Mouse (Mus musculus): ENCODE data around the gene Zfp652. TPM values are rescaled to one million over a fixed set of nuclear protein-coding genes. Genes with fewer than 3 reads are reported as not detected.

Gene Zfp652
- polyA plus RNA-seq, 1 experiment from 2014 or later, result 28.2 TPM

DNA sequence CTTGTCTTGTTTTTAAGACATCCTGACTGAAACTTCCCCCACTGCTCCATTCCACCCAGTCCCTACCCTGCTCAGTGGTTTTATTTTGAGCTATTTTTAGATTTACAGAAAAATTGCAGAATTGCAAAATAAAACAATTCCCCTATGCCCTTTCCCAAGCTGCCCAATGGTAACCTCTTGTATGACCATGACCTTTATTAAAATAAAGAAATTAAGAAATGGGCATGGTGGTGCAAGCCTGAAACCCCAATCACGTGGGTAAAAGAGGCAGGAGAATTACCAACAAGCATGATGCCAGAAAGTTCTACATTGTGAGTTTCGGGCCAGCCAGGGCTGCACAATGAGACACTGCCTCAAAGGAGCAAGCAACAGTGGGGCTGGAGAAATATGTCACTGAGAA lies 138.4 kb downstream of the Zfp652 start:
- no peaks in the 10 kb centered on the region for H3K9me3 ChIP-seq
- no peak overlapping the region for H3K27ac ChIP-seq (replicated peaks)
- H3K27me3 ChIP-seq, result no peaks in the 10 kb centered on the region
- H3K4me1 ChIP-seq, result no peaks in the 10 kb centered on the region
- no peaks in the 10 kb centered on the region for H3K36me3 ChIP-seq
- H3K4me2 ChIP-seq (replicated peaks), result no peak overlapping the region
- WGBS, result 77% methylated on average over 2 of the region's 2 CpGs
- no peak overlapping the region for H3K4me3 ChIP-seq
- no peak overlapping the region for H3K9ac ChIP-seq (replicated peaks)
- no peak for ATAC-seq (ENCODE audit: low FRiP score, low read depth)

DNA sequence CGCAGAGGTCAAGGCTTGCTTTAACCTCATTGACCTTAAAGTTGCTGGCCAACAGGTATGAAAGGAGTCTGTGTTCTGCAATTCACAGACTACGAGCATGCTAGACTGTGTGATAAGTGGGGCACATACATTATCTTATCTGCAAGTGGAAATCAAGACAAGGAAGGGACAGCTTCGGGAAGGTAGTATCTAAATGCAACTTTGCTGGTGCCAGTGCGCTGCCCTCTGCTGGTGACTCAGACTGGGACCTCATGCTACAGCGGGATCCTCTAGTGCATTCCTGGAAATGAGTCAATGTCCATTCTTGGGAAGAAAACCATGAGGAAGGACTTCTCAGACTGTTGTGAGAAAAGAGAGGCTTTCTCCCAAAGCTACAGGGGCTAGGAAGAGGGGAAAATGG lies 141.2 kb downstream of the Zfp652 start:
- 64% methylated on average over 5 of the region's 5 CpGs for WGBS
- no peak for ATAC-seq (ENCODE audit: low FRiP score, low read depth)
- H3K27ac ChIP-seq (replicated peaks), result no peak overlapping the region

DNA sequence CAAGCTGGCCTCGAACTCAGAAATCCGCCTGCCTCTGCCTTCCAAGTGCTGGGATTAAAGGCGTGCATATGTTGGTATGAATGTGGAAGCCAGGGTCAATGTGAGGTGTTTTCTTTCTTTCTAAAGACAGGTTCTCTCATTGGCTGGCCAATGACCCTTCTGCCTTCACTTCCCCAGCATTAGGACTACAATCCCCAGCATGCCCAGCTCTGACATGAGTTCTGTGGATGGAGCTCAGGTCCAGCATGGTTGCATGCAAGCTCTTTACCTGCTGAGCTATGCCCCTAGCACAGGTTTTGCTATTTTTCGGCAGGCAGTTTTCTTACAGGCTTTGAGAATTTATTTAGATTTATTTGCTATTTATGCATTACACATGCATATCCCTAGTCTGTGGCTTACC lies 144.8 kb downstream of the Zfp652 start:
- H3K4me3 ChIP-seq, result no peak overlapping the region
- WGBS, result 85% methylated on average over 4 of the region's 4 CpGs
- no peaks in the 10 kb centered on the region for H3K36me3 ChIP-seq
- peaks cover 15% of the 10 kb centered on the region for H3K4me1 ChIP-seq
- no peak overlapping the region for H3K27ac ChIP-seq (replicated peaks)
- no peak overlapping the region for H3K9ac ChIP-seq (replicated peaks)
- H3K9me3 ChIP-seq, result no peaks in the 10 kb centered on the region
- peak overlapping the region; percentile 81 for H3K4me2 ChIP-seq (replicated peaks)
- H3K27me3 ChIP-seq, result no peaks in the 10 kb centered on the region
- no peak for ATAC-seq (ENCODE audit: low FRiP score, low read depth)

More for the DNA sequence above, 141.2 kb downstream of the Zfp652 start:
- Histone ChIP-seq H3K4me3 (no peak overlapping the region), H3K4me1 (peaks cover 8% of the 10 kb centered on the region; the same call in 1 of the 2 replicates), H3K4me2 (replicated peaks) (no peak overlapping the region), H3K9me3 (no peaks in the 10 kb centered on the region), H3K36me3 (no peaks in the 10 kb centered on the region), H3K27me3 (no peaks in the 10 kb centered on the region), H3K9ac (replicated peaks) (no peak overlapping the region)

DNA sequence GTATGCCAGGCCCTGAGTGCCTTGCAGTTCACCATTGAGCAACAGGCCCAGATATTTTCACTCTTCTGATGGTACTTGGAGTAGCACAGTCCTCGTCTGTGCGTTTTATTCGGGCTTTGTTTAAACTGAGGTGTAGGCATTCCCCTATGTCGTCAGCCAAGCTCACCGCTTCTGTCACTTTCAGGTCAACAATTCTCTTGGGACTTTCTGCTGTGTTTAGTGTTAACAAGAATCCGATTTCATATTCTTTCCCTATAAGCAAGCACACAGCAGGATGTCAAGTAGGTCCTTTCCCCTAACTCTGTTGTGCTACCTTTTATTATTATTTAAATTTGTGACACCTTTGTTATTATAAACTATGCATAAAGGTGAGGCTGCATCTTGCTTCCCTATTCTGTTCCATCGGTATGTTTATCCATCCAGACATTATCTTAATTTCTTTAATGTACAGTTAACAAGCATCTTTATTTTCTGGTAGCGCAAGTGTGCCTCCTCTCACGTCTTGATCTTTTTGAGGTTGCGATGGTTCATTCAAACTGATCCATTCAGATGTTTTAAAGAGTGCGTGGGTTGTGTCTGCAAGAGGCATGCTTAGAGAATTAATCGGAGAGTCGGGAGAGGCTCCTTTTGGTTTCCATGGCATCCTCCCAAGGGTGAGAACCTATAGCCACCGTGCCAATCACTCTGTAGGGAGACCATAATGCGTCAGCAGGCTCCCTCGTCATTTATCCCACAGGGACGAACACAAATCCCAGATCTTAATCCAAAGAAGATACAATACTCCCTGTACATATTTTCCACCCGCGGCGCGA lies 145.4 kb downstream of the Zfp652 start:
- Histone ChIP-seq H3K9me3 (no peaks in the 10 kb centered on the region), H3K4me1 (peaks cover 15% of the 10 kb centered on the region), H3K4me2 (replicated peaks) (peak overlapping the region; percentile 81), H3K27me3 (no peaks in the 10 kb centered on the region), H3K36me3 (no peaks in the 10 kb centered on the region), H3K27ac (replicated peaks) (peak overlapping the region; percentile 92), H3K4me3 (peak overlapping the region; percentile 63), H3K9ac (replicated peaks) (peak overlapping the region; percentile 63)
- peak; percentile 9; the same call in 1 of the 2 replicates for ATAC-seq (ENCODE audit: low FRiP score, low read depth)
- WGBS, result 18% methylated on average over 21 of the region's 21 CpGs

DNA sequence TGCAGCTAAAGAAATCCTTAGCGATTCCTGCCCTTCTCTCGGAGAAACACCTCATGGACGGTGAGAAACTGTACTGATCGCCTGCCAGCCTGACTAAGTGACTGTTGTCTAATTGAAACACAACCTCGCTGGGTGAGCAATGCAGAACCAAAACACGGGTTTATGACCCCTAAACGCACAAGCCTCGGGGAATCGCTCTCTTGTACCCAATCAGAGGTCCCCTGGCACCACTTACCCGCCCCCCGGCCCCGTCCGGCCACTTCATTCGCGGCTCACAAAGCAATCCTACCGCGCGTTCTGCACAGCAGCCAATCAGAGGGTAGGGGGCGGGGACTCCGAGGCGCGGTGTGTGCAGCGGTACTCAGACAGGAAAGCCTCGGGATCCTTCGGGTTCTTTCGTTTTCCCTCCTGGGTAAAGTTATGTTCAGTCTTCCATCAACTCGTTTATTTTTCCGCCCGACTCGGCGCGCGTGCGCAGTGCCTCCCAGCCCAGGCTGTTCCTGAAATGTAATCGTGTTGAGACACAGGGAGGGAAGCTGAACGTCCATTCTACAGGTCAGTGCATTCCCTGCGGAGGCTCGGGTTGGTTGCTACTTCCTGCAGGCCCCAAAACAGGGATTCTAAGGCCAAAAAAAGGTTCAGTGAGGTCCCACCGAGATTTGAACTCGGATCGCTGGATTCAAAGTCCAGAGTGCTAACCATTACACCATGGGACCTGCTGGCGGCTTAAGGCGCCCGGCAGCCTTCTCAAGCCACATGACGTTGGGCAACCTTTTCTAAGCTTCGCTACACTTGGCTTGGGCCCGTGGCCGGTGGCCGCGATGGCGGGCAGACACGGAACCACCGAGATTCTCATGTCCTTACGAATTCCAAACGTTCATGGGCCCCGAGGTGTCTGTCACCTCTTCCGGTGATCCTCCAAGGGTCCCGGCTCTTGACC lies 146.3 kb downstream of the Zfp652 start:
- no peaks in the 10 kb centered on the region for H3K9me3 ChIP-seq
- peak overlapping the region; percentile 92 for H3K27ac ChIP-seq (replicated peaks)
- no peaks in the 10 kb centered on the region for H3K36me3 ChIP-seq
- H3K27me3 ChIP-seq, result no peaks in the 10 kb centered on the region
- peak; percentile 99 for ATAC-seq (ENCODE audit: low FRiP score, low read depth)
- H3K4me3 ChIP-seq, result peak overlapping the region; percentile 63
- WGBS, result under 1% methylated on average over 58 of the region's 58 CpGs
- H3K4me2 ChIP-seq (replicated peaks), result peak overlapping the region; percentile 81
- H3K4me1 ChIP-seq, result peaks cover 15% of the 10 kb centered on the region
- H3K9ac ChIP-seq (replicated peaks), result peak overlapping the region; percentile 63

DNA sequence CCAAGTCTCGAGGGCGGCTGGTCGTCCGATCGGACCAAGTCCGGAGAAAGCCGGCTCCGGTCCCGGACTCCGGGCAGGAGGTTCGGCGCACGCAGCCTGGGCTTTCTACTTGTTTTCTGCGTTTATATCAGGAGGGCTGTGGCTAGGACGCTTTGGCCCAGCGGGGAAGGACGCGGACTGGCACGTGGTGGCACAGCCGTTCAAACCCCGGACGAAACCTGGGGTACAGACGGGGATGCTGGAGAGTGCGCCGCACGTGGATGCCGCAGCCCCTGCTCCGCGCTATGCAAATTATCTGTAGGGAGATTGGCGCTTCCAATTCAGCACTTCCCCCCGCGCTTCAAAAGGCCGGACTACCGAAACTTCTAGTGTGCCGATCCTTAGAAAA lies 147.0 kb downstream of the Zfp652 start:
- under 1% methylated on average over 35 of the region's 35 CpGs for WGBS
- peak overlapping the region; percentile 63 for H3K4me3 ChIP-seq
- H3K4me2 ChIP-seq (replicated peaks), result peak overlapping the region; percentile 81
- ATAC-seq (ENCODE audit: low FRiP score, low read depth), result peak; percentile 64
- H3K27ac ChIP-seq (replicated peaks), result peak overlapping the region; percentile 92
- no peaks in the 10 kb centered on the region for H3K36me3 ChIP-seq
- peak overlapping the region; percentile 62 for H3K9ac ChIP-seq (replicated peaks)
- no peaks in the 10 kb centered on the region for H3K9me3 ChIP-seq
- H3K4me1 ChIP-seq, result peaks cover 15% of the 10 kb centered on the region
- H3K27me3 ChIP-seq, result no peaks in the 10 kb centered on the region

DNA sequence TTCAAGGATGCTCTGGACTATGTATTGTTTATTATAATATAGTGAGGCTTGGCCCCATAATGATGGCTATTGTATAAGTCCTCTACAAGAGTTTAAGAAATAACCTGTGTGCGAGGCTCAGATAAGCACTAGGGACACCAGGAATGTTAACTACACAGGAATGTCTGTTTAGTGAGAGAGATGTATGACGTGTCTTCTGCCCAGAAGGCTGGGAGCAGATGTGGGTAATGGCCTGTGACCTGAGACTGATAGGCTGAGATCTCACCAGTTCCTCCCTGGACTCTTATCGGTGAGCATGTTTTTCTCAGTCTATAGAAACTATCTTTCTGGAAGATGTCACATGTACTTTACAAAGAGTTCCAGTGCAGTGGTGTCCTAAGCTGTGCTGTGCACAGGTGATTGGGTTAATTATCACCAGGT lies 147.6 kb downstream of the Zfp652 start:
- Histone ChIP-seq H3K4me3 (peak overlapping the region; percentile 63), H3K9ac (replicated peaks) (peak overlapping the region; percentile 62; the same call in 1 of the 2 replicates), H3K27ac (replicated peaks) (no peak overlapping the region), H3K36me3 (no peaks in the 10 kb centered on the region), H3K4me2 (replicated peaks) (peak overlapping the region; percentile 81), H3K27me3 (no peaks in the 10 kb centered on the region), H3K4me1 (peaks cover 15% of the 10 kb centered on the region), H3K9me3 (no peaks in the 10 kb centered on the region)
- 46% methylated on average over 3 of the region's 3 CpGs for WGBS
- ATAC-seq (ENCODE audit: low FRiP score, low read depth), result no peak

DNA sequence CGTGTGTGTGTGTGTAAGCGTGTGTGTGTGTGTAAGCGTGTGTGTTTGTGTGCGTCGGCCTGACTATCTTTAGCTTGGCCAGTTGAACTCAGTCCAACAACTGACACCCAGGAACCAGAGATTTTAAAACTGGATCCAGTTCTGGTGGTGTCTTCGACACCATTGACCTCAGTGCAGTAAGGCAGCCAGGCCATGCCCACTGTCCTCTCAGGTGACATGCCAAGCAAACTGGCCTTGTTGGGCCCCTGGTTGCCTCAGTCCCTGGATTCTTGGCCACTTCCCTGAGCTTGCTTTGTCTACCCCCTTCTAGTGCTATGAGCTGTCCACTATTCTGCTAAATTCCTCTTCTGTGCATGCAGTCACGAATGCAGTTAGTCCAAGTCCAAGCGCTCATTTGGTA lies 148.9 kb downstream of the Zfp652 start:
- ATAC-seq (ENCODE audit: low FRiP score, low read depth), result no peak
- Histone ChIP-seq H3K9ac (replicated peaks) (no peak overlapping the region), H3K4me1 (peaks cover 15% of the 10 kb centered on the region), H3K27me3 (no peaks in the 10 kb centered on the region), H3K9me3 (no peaks in the 10 kb centered on the region), H3K27ac (replicated peaks) (no peak overlapping the region), H3K4me2 (replicated peaks) (no peak overlapping the region), H3K4me3 (no peak overlapping the region), H3K36me3 (no peaks in the 10 kb centered on the region)
- 96% methylated on average over 8 of the region's 8 CpGs for WGBS

DNA sequence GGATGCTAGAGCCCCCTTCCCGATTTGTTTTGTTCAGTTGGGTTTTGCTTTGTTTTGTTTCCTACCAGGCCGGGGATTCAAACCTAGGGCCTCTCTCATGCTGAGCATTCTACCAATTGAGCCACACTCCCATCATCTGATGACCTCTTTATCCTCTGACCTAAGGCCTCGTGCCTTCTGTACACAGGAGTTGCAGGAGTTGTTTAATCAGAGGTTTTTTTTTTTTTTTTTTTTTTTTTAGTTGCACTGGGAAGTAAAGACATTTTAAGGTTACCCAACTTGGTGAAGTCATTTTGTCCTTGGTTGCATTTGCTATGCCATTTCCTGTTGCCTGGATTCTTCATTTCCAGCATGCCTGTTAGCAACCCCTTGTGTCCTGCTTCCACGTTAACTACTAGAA lies 157.0 kb downstream of the Zfp652 start:
- Histone ChIP-seq H3K36me3 (no peaks in the 10 kb centered on the region), H3K4me1 (no peaks in the 10 kb centered on the region), H3K4me2 (replicated peaks) (no peak overlapping the region), H3K4me3 (no peak overlapping the region), H3K27me3 (no peaks in the 10 kb centered on the region), H3K9ac (replicated peaks) (no peak overlapping the region), H3K27ac (replicated peaks) (no peak overlapping the region), H3K9me3 (no peaks in the 10 kb centered on the region)
- 82% methylated on average over 4 of the region's 4 CpGs for WGBS
- no peak for ATAC-seq (ENCODE audit: low FRiP score, low read depth)

DNA sequence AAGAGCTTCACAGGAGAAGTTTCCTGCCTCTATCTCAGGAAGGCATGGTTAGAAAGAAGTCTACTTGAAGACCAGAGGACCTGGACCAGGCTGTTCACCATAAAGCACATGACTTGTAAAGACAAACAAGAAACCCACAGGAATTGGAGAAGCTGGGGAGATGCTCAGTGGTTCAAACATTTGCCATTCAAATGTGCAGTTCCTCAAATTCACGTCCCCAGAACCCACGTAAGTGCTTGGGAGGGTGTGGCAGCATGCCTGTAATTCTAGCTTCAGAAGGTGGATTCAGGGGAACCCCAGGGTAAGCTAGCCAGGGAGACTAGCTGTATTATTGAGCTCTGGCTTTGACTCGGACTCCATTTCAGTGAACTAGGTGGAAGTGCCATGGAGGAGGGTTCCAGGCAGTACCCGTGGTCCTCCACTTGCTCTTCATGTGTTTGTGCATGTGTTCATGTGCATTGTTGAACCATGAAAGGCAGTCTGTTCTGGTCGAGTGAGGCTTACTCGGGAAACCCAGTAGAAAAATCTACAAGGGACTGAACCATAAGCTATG lies 157.5 kb downstream of the Zfp652 start:
- no peak overlapping the region for H3K4me3 ChIP-seq
- no peaks in the 10 kb centered on the region for H3K36me3 ChIP-seq
- no peak overlapping the region for H3K27ac ChIP-seq (replicated peaks)
- no peaks in the 10 kb centered on the region for H3K4me1 ChIP-seq
- no peak overlapping the region for H3K4me2 ChIP-seq (replicated peaks)
- H3K9ac ChIP-seq (replicated peaks), result no peak overlapping the region
- no peaks in the 10 kb centered on the region for H3K9me3 ChIP-seq
- no peaks in the 10 kb centered on the region for H3K27me3 ChIP-seq
- ATAC-seq (ENCODE audit: low FRiP score, low read depth), result no peak
- 75% methylated on average over 6 of the region's 6 CpGs for WGBS

DNA sequence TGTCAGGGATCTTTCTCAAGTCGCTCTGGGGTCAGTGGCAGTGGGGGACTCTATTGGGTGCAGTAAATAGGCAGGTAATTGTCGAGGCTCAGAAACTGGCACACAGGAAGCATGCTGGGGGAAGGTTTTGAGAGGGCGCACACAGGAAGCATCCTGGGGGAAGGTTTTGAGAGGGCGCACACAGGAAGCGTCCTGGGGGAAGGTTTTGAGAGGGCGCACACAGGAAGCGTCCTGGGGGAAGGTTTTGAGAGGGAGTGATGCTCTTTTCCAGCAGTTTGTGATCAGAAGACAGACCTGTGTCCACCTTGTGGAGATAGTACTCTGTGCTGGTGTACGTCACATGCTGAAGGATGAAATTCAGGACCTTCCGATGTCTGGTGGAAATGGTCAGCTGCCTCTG lies 163.3 kb downstream of the Zfp652 start:
- Histone ChIP-seq H3K4me1 (no peaks in the 10 kb centered on the region), H3K9ac (replicated peaks) (no peak overlapping the region), H3K36me3 (no peaks in the 10 kb centered on the region), H3K27me3 (no peaks in the 10 kb centered on the region), H3K9me3 (no peaks in the 10 kb centered on the region), H3K4me2 (replicated peaks) (no peak overlapping the region), H3K4me3 (no peak overlapping the region), H3K27ac (replicated peaks) (no peak overlapping the region)
- 25% methylated on average over 9 of the region's 9 CpGs for WGBS
- no peak for ATAC-seq (ENCODE audit: low FRiP score, low read depth)

DNA sequence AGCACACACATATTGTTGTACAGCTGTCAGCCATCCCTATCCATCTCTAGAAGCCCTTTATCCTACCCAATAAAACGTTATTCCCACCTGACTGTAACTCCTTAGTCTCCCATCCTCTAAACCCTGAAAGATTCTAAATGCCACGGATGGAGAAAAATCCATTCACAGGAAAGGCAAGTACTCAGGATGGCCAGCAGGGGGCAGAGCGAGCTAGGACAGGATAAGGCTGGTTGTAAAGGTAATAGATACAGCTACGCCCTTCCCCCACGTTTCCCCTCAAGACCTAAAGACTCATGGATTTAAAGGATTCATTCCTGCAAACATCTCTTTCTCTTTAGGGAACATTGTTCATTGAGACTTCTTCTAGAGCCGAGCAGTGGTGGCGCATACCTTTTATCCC lies 163.8 kb downstream of the Zfp652 start:
- WGBS, result 21% methylated on average over 7 of the region's 7 CpGs
- no peak overlapping the region for H3K9ac ChIP-seq (replicated peaks)
- no peak overlapping the region for H3K27ac ChIP-seq (replicated peaks)
- no peaks in the 10 kb centered on the region for H3K27me3 ChIP-seq
- ATAC-seq (ENCODE audit: low FRiP score, low read depth), result no peak
- no peaks in the 10 kb centered on the region for H3K4me1 ChIP-seq
- no peaks in the 10 kb centered on the region for H3K9me3 ChIP-seq
- no peak overlapping the region for H3K4me3 ChIP-seq
- no peak overlapping the region for H3K4me2 ChIP-seq (replicated peaks)
- no peaks in the 10 kb centered on the region for H3K36me3 ChIP-seq
